Mouse (Mus musculus): ENCODE results near the gene Triap1. TPM values are rescaled to one million over a fixed set of nuclear protein-coding genes. Genes with fewer than 3 reads are reported as not detected.
"Not testable (repeated sequence)": the region's sequence is repeated elsewhere in the genome, so short reads cannot be mapped to it uniquely, and the experiment has no call there.

Triap1 gene
- polyA plus RNA-seq (2014; fragmentation: Nextera tagmentation; extraction: Ambion mirVana) = 57.7 and 64.7 TPM in 2 replicates

DNA sequence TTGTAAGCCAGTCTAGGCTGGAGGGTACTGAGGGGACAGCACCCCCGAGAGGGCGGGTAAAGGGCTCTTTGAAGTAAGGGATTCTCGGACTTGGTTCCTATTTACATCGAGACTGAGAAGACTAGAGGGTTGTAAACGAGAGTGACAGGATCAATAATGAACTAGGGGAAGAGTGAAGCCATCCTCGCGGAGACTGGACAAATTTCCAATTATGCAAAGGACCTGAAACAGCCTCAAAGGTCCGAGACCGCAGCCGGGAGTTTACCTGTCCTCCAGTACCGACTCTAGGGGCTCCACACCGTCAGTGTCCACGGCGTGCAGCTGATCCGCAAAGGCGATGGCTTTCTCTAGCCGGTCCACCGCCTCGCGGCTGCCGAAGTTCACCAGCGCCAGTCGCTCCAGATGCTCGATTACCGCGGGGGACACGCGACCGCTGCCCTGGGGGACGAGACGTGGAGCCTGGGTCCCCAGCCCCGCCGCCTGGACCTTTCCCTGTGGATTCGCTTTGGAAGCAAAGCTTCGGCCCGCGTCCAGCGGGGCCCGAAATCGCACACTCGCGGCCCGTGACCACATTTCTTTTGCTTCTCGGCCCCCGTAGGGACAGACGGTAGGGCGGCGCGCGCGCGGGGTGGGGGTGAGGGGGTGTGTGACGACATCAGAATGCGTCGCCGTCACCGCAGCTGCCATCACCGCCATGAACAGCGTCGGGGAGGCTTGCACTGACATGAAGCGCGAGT is at the start of gene Triap1, which contains the start of gene Gatc:
TSS of gene Triap1 (plus strand) at position 649 of the 737 bp plus-strand sequence.
TSS of gene Gatc (minus strand) at position 602 of the 737 bp plus-strand sequence.
- Histone ChIP-seq H3K36me3 (ENCODE audit: control insufficient read depth, insufficient read depth, low read length) (peaks cover 22% of the 10 kb centered on the region), H3K27me3 (ENCODE audit: control insufficient read depth, insufficient read depth, low read length) (no peaks in the 10 kb centered on the region), H3K4me2 (peak within 1 kb of the TSS; percentile 78), H3K4me1 (ENCODE audit: control insufficient read depth, insufficient read depth, low read length) (peaks cover 11% of the 10 kb centered on the region; the same call in 1 of the 2 replicates), H3K9ac (ENCODE audit: low read length) (peak within 1 kb of the TSS; percentile 94), H3K9me3 (ENCODE audit: control insufficient read depth, low read length) (no peaks in the 10 kb centered on the region), H3K4me3 (ENCODE audit: low read depth, low read length) (peak within 1 kb of the TSS; percentile 79), H3K27ac (ENCODE audit: low read depth, low read length) (peak within 1 kb of the TSS; percentile 78)
- DNase-seq (ENCODE audit: low spot score, missing footprints) (peak; percentile 100), ATAC-seq (ENCODE audit: low FRiP score) (peak; percentile 91)
- under 1% methylated on average over 62 of the region's 62 CpGs for WGBS

DNA sequence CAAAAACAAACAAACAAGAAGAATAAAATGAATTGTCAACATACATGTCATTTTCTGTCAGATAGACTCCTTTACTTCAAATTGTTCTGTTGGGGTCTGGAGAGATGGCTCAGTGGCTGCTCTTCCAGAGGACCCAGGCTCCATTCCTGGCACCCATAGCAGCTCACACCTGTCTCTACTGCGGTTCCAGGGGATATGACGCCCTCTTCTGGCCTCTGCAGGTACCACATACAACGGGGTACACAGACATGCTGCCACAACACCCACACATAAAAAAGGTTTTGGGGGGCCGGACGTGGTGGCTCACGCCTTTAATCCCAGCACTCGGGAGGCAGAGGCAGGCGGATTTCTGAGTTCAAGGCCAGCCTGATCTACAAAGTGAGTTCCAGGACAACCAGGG is 46.9 kb upstream of the Triap1 start:
- Histone ChIP-seq H3K4me2 (no peak overlapping the region), H3K9ac (ENCODE audit: low read length) (no peak overlapping the region), H3K4me1 (ENCODE audit: control insufficient read depth, insufficient read depth, low read length) (peaks cover 5% of the 10 kb centered on the region), H3K27ac (ENCODE audit: low read depth, low read length) (no peak overlapping the region), H3K27me3 (ENCODE audit: control insufficient read depth, insufficient read depth, low read length) (no peaks in the 10 kb centered on the region), H3K9me3 (ENCODE audit: control insufficient read depth, low read length) (no peaks in the 10 kb centered on the region), H3K36me3 (ENCODE audit: control insufficient read depth, insufficient read depth, low read length) (peaks cover 14% of the 10 kb centered on the region), H3K4me3 (ENCODE audit: low read depth, low read length) (no peak overlapping the region)
- WGBS = 90% methylated on average over 8 of the region's 8 CpGs
- DNase-seq (ENCODE audit: low spot score, missing footprints) = no peak
- no peak for ATAC-seq (ENCODE audit: low FRiP score)

DNA sequence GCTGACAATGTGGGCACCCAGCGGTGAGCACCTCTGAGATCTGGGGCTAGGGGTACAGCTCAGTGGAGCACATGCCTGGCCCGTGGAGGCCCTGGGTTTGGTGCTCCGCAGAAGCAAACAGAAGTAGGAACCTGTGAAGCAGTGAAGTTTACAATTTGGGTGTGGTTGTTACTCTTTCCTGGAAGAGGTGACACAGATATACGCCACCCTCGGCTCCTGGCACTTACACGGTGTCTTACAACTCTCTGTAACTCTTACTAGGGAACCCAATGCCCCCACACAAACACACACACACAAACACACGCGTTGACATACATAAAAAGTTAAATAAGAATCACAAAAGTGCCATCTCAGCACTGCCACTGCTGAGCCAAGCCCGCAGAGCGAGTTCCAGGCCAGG is 44.7 kb upstream of the Triap1 start:
- H3K36me3 ChIP-seq (ENCODE audit: control insufficient read depth, insufficient read depth, low read length) = peaks cover 10% of the 10 kb centered on the region
- no peak overlapping the region for H3K4me3 ChIP-seq (ENCODE audit: low read depth, low read length)
- no peaks in the 10 kb centered on the region for H3K9me3 ChIP-seq (ENCODE audit: control insufficient read depth, low read length)
- H3K4me2 ChIP-seq = no peak overlapping the region
- H3K9ac ChIP-seq (ENCODE audit: low read length) = no peak overlapping the region
- H3K4me1 ChIP-seq (ENCODE audit: control insufficient read depth, insufficient read depth, low read length) = peaks cover 12% of the 10 kb centered on the region
- WGBS = 89% methylated on average over 10 of the region's 10 CpGs
- ATAC-seq (ENCODE audit: low FRiP score) (no peak), DNase-seq (ENCODE audit: low spot score, missing footprints) (no peak)
- no peak overlapping the region for H3K27ac ChIP-seq (ENCODE audit: low read depth, low read length)
- no peaks in the 10 kb centered on the region for H3K27me3 ChIP-seq (ENCODE audit: control insufficient read depth, insufficient read depth, low read length)

DNA sequence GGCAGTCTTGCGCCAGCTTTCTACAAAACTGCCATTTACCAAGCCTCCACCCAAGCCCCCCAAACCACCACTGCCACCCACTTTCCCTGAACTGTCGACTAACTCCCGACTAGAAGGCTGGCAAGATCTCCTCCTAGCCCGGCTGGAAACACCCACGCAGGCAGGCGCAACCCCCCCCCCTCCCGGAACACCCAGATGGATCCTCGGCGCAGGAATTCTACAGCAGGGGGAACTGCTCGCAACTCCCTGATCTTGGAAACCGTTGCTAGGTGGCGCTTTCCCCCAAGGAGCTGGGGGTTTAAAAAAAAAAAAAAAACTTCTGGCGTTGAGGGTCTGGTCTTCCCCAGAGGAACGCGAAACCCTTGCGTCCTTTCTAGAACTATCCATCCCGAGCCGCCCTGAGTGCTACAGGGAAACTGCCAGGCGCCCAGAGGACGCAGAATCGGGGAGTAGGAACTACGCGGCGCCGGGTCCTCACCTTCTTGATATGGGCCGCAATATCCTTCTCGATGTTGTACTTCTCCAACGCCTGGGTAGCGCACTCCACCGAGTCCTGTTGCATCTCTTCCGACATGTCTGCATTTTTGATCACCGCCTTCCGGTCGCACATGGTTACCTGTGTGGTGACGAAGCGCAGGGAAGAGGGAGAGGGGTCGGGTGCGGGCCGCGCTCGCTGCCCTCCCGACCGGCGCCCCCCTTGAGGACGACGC is 40.8 kb upstream of the Triap1 start:
- Histone ChIP-seq H3K4me3 (ENCODE audit: low read depth, low read length) (peak overlapping the region; percentile 87), H3K4me1 (ENCODE audit: control insufficient read depth, insufficient read depth, low read length) (peaks cover 16% of the 10 kb centered on the region), H3K27ac (ENCODE audit: low read depth, low read length) (peak overlapping the region; percentile 81), H3K4me2 (peak overlapping the region; percentile 72), H3K9ac (ENCODE audit: low read length) (peak overlapping the region; percentile 87), H3K27me3 (ENCODE audit: control insufficient read depth, insufficient read depth, low read length) (no peaks in the 10 kb centered on the region; the same call in 1 of the 2 replicates), H3K36me3 (ENCODE audit: control insufficient read depth, insufficient read depth, low read length) (peaks cover 10% of the 10 kb centered on the region), H3K9me3 (ENCODE audit: control insufficient read depth, low read length) (no peaks in the 10 kb centered on the region)
- ATAC-seq (ENCODE audit: low FRiP score) = no peak; the same call in 1 of the 2 replicates
- peak; percentile 95 for DNase-seq (ENCODE audit: low spot score, missing footprints)
- 1% methylated on average over 44 of the region's 46 CpGs for WGBS

DNA sequence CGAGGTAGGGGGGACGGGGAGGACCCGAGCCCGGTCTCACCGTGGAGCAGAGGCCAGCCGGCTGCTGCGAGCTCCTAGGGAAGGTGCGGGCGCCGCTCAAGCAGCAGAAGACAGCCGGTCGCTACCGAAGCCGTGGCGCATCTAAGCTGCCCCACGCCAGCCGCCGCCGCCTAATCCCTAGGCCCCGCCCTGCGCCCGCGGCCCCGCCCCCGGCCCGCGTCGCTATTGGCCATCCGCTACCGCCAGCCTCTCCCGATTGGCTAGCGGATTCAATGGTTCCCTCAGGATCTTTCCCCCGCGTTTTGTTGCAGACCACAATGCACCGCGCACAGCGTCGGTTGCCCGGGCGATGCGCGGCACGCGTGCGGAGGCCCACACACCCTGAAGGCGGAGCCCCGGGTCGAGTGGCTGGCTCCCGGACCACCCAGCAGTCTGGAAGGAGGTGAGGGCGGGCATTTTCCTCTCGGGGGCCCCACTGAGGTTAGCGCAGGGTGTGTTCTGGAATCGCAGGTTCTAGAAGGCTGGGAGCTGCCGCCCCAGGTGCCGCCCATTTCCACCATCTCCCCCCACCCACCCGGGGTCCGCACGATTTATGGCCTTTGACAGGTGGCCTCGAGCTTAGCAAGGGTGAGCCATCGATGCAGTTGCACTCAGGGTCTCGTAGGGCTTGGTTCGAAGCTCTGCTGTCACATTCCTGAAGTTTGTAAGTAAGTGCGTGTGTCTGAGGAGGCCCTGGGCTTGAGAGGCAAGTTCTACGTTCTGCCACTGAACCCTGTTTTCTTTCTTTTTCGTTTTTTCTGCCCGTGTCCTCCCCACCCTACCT is 40.0 kb upstream of the Triap1 start, which contains the start of gene Dynll1:
TSS of gene Dynll1 (minus strand) at position 208 of the 823 bp plus-strand sequence.
- H3K4me3 ChIP-seq (ENCODE audit: low read depth, low read length) = peak within 1 kb of the TSS; percentile 87
- peaks cover 10% of the 10 kb centered on the region for H3K36me3 ChIP-seq (ENCODE audit: control insufficient read depth, insufficient read depth, low read length)
- DNase-seq (ENCODE audit: low spot score, missing footprints) = peak; percentile 100
- H3K9ac ChIP-seq (ENCODE audit: low read length) = peak within 1 kb of the TSS; percentile 87
- peak; percentile 98 for ATAC-seq (ENCODE audit: low FRiP score)
- peak within 1 kb of the TSS; percentile 72 for H3K4me2 ChIP-seq
- peak within 1 kb of the TSS; percentile 81 for H3K27ac ChIP-seq (ENCODE audit: low read depth, low read length)
- WGBS = under 1% methylated on average over 64 of the region's 66 CpGs
- H3K4me1 ChIP-seq (ENCODE audit: control insufficient read depth, insufficient read depth, low read length) = peaks cover 16% of the 10 kb centered on the region
- H3K27me3 ChIP-seq (ENCODE audit: control insufficient read depth, insufficient read depth, low read length) = no peaks in the 10 kb centered on the region; the same call in 1 of the 2 replicates
- H3K9me3 ChIP-seq (ENCODE audit: control insufficient read depth, low read length) = no peaks in the 10 kb centered on the region

DNA sequence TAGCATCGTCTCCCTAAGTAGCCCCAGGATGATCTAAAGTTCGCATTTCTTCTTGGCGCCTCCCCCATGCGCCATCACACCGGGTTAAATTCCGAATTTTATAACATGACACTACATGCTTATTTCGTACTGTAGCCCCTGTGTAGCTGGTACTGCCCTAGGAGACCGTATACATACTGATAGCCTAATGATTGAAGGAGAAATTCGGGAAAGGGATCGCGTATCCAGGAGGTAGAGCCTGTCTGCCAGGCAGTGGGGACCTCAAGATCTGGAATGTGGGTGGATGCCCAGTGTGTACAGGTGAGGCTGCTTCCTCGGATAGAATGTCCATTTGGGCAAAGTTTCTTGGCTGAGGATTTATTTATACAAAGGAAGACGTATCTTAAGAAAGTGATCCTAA is 39.4 kb upstream of the Triap1 start:
- H3K27me3 ChIP-seq (ENCODE audit: control insufficient read depth, insufficient read depth, low read length) = no peaks in the 10 kb centered on the region; the same call in 1 of the 2 replicates
- DNase-seq (ENCODE audit: low spot score, missing footprints) (no peak), ATAC-seq (ENCODE audit: low FRiP score) (no peak; the same call in 1 of the 2 replicates)
- H3K36me3 ChIP-seq (ENCODE audit: control insufficient read depth, insufficient read depth, low read length) = peaks cover 8% of the 10 kb centered on the region
- H3K27ac ChIP-seq (ENCODE audit: low read depth, low read length) = no peak overlapping the region
- H3K9ac ChIP-seq (ENCODE audit: low read length) = peak overlapping the region; percentile 54
- no peaks in the 10 kb centered on the region for H3K9me3 ChIP-seq (ENCODE audit: control insufficient read depth, low read length)
- 31% methylated on average over 13 of the region's 13 CpGs for WGBS
- peak overlapping the region; percentile 63 for H3K4me2 ChIP-seq
- peaks cover 16% of the 10 kb centered on the region for H3K4me1 ChIP-seq (ENCODE audit: control insufficient read depth, insufficient read depth, low read length)
- H3K4me3 ChIP-seq (ENCODE audit: low read depth, low read length) = peak overlapping the region; percentile 87

DNA sequence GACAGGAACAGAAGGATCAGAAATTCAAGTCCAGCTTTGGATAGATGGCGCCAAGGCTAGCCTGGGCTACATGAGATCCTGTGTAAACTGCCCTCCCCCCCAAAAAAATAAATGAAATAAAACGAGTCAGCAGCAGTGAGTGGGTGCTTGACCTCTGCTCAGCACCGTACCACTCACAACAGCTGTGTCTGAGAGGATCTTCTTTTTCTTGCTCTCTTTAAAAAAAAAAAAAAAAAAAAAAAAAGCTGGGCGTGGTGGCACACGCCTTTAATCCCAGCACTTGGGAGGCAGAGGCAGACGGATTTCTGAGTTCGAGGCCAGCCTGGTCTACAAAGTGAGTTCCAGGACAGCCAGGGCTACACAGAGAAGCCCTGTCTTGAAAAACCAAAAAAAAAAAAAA is 38.8 kb upstream of the Triap1 start:
- H3K36me3 ChIP-seq (ENCODE audit: control insufficient read depth, insufficient read depth, low read length); ATAC-seq (ENCODE audit: low FRiP score); H3K4me2 ChIP-seq; H3K9me3 ChIP-seq (ENCODE audit: control insufficient read depth, low read length); H3K4me3 ChIP-seq (ENCODE audit: low read depth, low read length); H3K27me3 ChIP-seq (ENCODE audit: control insufficient read depth, insufficient read depth, low read length); H3K27ac ChIP-seq (ENCODE audit: low read depth, low read length); DNase-seq (ENCODE audit: low spot score, missing footprints); H3K9ac ChIP-seq (ENCODE audit: low read length): not testable (repeated sequence)
- H3K4me1 ChIP-seq (ENCODE audit: control insufficient read depth, insufficient read depth, low read length) = peaks cover 16% of the 10 kb centered on the region
- 85% methylated on average over 3 of the region's 7 CpGs for WGBS

DNA sequence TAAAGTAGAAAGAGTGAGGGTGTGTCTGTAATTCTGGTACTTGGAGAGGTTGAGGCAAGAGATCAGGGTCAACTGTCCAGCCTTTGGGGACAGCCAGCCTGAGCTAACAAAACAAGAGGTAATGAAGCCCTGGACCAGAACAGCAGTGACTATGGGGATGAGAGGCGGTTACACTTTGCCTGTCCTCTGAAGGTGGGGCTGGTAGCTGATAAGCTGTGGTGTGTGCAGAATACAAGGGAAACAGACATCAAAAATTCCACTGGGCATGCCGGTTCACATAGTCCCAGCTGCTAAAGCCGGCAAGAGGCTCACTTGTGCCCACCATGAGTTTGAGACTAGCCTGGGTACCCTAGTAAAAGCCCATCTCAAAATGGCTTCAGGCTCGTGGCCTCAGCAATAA is 28.7 kb upstream of the Triap1 start:
- no peak for ATAC-seq (ENCODE audit: low FRiP score)
- H3K27ac ChIP-seq (ENCODE audit: low read depth, low read length) = no peak overlapping the region
- no peaks in the 10 kb centered on the region for H3K9me3 ChIP-seq (ENCODE audit: control insufficient read depth, low read length)
- no peaks in the 10 kb centered on the region for H3K27me3 ChIP-seq (ENCODE audit: control insufficient read depth, insufficient read depth, low read length)
- H3K36me3 ChIP-seq (ENCODE audit: control insufficient read depth, insufficient read depth, low read length) = no peaks in the 10 kb centered on the region
- H3K9ac ChIP-seq (ENCODE audit: low read length) = no peak overlapping the region
- DNase-seq (ENCODE audit: low spot score, missing footprints) = no peak
- 84% methylated on average over 4 of the region's 4 CpGs for WGBS
- no peak overlapping the region for H3K4me2 ChIP-seq
- peaks cover 8% of the 10 kb centered on the region for H3K4me1 ChIP-seq (ENCODE audit: control insufficient read depth, insufficient read depth, low read length)
- no peak overlapping the region for H3K4me3 ChIP-seq (ENCODE audit: low read depth, low read length)

All from midbrain, embryonic 11.5 days (tissue).